Mouse (Mus musculus) kidney, adult 2 months (tissue): ENCODE data around the gene Tet3.

Experiments
- CTCF ChIP-seq: fragments of 200-500 bp; conservative IDR thresholded peaks from 2 replicates; pipeline ENCODE4 v1.5.1; 2011; ENCODE audit warnings: low read depth, mild to moderate bottlenecking, control low read depth, low read length, moderate library complexity, mixed read lengths; ENCODE audit not compliant: insufficient read depth, insufficient read length
- POLR2A ChIP-seq: fragments of 200-500 bp; IDR thresholded peaks from one replicate; pipeline ENCODE4 v1.6.1; 2011; ENCODE audit warnings: low read depth, low read length, control low read depth

GRCm38 (mm10) chr6:83326394-83326736 is 132.5 kb downstream of the Tet3 start:
- TF ChIP-seq CTCF (no peak), POLR2A (no peak)
